Mouse (Mus musculus) liver, embryonic 18 days (tissue): ENCODE results near the gene Fancd2. TPM values are rescaled to one million over a fixed set of nuclear protein-coding genes. Genes with fewer than 3 reads are reported as not detected.

Experiments used
- polyA plus RNA-seq: library from polyadenylated mRNA; depleted of rRNA; stranded (reverse); fragments of >200 nt; gene quantifications from 2 replicates; pipeline ENCODE4 v1.2.3, GENCODE M21; 2012; rRNA removed

The Fancd2 gene
- 4.0 and 4.2 TPM in 2 replicates for polyA plus RNA-seq

GRCm38 (mm10) chr6:113530932-113531839 lies at the start of gene Fancd2, which contains the start of gene Emc3:
Gene Fancd2, plus strand, starts transcription at chr6:113531682.
Gene Emc3, minus strand, starts transcription at chr6:113531652.

DNA sequence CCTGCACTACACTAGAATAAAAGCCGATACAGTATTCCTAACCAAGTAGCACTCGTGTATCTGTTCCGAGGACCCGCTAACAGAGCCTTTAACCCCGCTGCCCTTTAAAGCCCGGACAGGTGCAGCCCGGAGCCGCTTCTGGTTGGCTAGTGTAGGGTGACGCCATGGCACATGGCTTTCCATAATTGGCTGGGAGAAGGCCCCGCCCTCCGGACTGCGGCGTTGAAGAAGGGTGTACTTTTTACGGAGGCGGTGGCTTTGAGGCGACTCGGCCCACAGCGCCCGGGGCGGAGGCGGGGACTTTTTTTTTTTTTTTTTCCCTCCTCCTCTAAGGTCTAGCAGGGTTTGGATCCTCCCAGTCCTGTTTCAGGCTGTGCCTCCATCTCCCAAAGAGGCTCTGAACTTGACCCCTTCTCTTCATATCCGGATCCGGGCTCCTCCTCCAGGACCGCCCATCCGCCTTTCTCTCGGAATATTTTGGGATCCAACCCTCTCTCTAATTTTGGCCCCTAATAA lies 48.3 kb upstream of the Fancd2 start, which contains the start of gene Creld1:
Gene Creld1 (plus strand): TSS at position 198 of the 516 bp plus-strand sequence.

GRCm38 (mm10) chr6:113501388-113502084 lies 29.9 kb upstream of the Fancd2 start, which contains the start of gene Prrt3:
Gene Prrt3, minus strand, starts transcription at chr6:113501931.

DNA sequence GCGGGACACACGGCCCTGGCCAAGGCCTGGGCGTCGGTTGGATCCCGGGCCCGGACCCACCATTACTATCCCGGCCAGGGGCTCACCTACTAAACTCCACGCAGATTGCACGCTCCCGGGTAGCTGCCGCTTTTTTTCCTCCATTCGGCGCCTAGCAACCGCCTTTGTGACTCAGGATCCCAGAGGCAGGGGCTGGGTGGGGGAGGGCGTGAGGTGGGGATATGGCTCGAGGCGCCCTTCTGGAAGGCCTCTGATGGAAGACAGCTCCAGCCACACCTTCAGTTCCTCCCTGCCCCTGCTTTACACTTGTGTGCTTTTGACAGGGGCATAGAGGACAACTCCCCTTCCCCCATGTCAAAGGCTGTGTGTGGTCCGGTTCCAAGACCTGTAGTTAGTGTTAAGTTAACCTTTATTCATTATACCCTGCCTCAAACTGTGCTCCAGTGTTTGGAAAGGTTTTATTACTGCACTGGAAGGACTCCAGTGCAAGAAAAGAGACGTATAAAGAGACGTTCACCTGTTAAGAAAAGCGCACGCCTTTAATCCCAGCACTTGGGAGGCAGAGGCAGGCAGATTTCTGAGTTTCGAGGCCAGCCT lies 69.2 kb downstream of the Fancd2 start, which contains the start of gene Fancd2os:
Gene Fancd2os (minus strand): TSS at position 173 of the 597 bp plus-strand sequence.

GRCm38 (mm10) chr6:113604432-113605223 lies 73.1 kb downstream of the Fancd2 start, which contains the start of gene Brk1:
Gene Brk1, plus strand, starts transcription at chr6:113604772.

GRCm38 (mm10) chr6:113623941-113624751 lies 92.7 kb downstream of the Fancd2 start, which contains the start of gene Vhl:
Gene Vhl, plus strand, starts transcription at chr6:113623959.

GRCm38 (mm10) chr6:113638302-113639040 lies 107.0 kb downstream of the Fancd2 start, which contains the start of gene Irak2:
Gene Irak2, plus strand, starts transcription at chr6:113638467.

Other genes starting within 250 kb of the Fancd2 start
- 0.01 and 0.06 TPM in 2 replicates for gene Cpne9, start 249.4 kb upstream of the Fancd2 start, polyA plus RNA-seq
- 8.6 and 10.5 TPM in 2 replicates for gene Brpf1, start 224.5 kb upstream of the Fancd2 start, polyA plus RNA-seq
- gene Ogg1, start 204.7 kb upstream of the Fancd2 start, polyA plus RNA-seq: 6.7 and 7.1 TPM in 2 replicates
- gene Camk1, start 187.7 kb upstream of the Fancd2 start, polyA plus RNA-seq: 14.7 and 16.5 TPM in 2 replicates
- 8.9 and 9.7 TPM in 2 replicates for gene Tada3, start 153.8 kb upstream of the Fancd2 start, polyA plus RNA-seq
- gene Arpc4, start 153.6 kb upstream of the Fancd2 start, polyA plus RNA-seq: 44.5 and 50.4 TPM in 2 replicates
- 2.1 and 3.1 TPM in 2 replicates for gene Ttll3, start 142.4 kb upstream of the Fancd2 start, polyA plus RNA-seq
- 19.9 and 20.2 TPM in 2 replicates for gene Rpusd3, start 112.3 kb upstream of the Fancd2 start, polyA plus RNA-seq
- gene Cidec, start 95.9 kb upstream of the Fancd2 start, polyA plus RNA-seq: 0.21 and 0.44 TPM in 2 replicates
- 27.7 and 29.5 TPM in 2 replicates for gene Jagn1, start 89.1 kb upstream of the Fancd2 start, polyA plus RNA-seq
- 0.34 and 0.35 TPM in 2 replicates for gene Il17re, start 73.2 kb upstream of the Fancd2 start, polyA plus RNA-seq
- 12.2 and 12.6 TPM in 2 replicates for gene Il17rc, start 60.3 kb upstream of the Fancd2 start, polyA plus RNA-seq
- gene Creld1, start 48.4 kb upstream of the Fancd2 start, polyA plus RNA-seq: 6.6 and 7.4 TPM in 2 replicates
- gene Prrt3, start 29.8 kb upstream of the Fancd2 start, polyA plus RNA-seq: 0.01 TPM in 1 of 2 replicates, not detected in the other
- gene Emc3, start within 50 bp of the Fancd2 start, polyA plus RNA-seq: 24.7 and 25.0 TPM in 2 replicates
- not detected in 2 replicates for gene Fancd2os, start 69.0 kb downstream of the Fancd2 start, polyA plus RNA-seq
- 75.9 and 79.8 TPM in 2 replicates for gene Brk1, start 73.1 kb downstream of the Fancd2 start, polyA plus RNA-seq
- gene Vhl, start 92.3 kb downstream of the Fancd2 start, polyA plus RNA-seq: 5.9 and 7.4 TPM in 2 replicates
- 21.6 and 22.6 TPM in 2 replicates for gene Irak2, start 106.8 kb downstream of the Fancd2 start, polyA plus RNA-seq
- 10.8 and 11.6 TPM in 2 replicates for gene Tatdn2, start 165.4 kb downstream of the Fancd2 start, polyA plus RNA-seq
- 0.20 TPM in 1 of 2 replicates, not detected in the other for gene Ghrl, start 188.2 kb downstream of the Fancd2 start, polyA plus RNA-seq
- 93.8 and 96.0 TPM in 2 replicates for gene Sec13, start 209.1 kb downstream of the Fancd2 start, polyA plus RNA-seq